Mouse (Mus musculus) urinary bladder, adult 2 months (tissue): ENCODE measurements around the gene Mmd2. TPM values are rescaled to one million over a fixed set of nuclear protein-coding genes. Genes with fewer than 3 reads are reported as not detected.

ENCODE experiments used
- DNase-seq: peaks from one replicate; pipeline ENCODE4 v3.0.0; 2022; ENCODE audit warnings: low spot score
- polyA plus RNA-seq: library from polyadenylated mRNA; depleted of rRNA; stranded (reverse); fragments of >200 nt; gene quantifications from 2 replicates; pipeline ENCODE4 v1.2.3, GENCODE M21; 2012

Mmd2 gene
- polyA plus RNA-seq, 1 experiment = 0.18 TPM

GRCm38 (mm10) chr5:142608989-142609325, 357 bp upstream of the Mmd2 start:
- DNase-seq = no peak

- DNase-seq = no peak
These were observed 3.3 kb downstream of the Mmd2 start for GRCm38 (mm10) chr5:142605288-142605687.

DNA sequence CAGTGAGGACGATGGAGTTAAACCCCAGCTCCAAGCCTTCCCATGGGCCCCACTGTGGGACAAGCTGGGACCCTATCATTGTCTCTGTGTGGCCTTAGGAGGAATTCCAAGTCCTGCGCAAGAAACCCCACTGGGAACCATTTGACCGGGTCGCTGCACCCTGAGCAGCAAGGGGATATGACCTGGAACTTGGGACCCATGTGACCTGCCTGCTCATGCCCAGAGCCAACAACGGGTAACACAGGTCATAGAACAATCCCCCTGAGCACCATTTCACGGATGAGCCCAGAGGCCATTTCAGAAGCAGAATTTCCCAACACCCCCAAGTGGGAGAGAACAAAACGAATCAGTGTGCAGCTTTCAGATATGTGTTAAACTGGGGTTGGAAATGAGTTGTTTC, 4.2 kb downstream of the Mmd2 start:
- DNase-seq = no peak

- DNase-seq = no peak
These were observed 10.8 kb downstream of the Mmd2 start for GRCm38 (mm10) chr5:142597648-142598390.

- no peak for DNase-seq
These were observed 11.9 kb downstream of the Mmd2 start for GRCm38 (mm10) chr5:142596723-142597122.

DNA sequence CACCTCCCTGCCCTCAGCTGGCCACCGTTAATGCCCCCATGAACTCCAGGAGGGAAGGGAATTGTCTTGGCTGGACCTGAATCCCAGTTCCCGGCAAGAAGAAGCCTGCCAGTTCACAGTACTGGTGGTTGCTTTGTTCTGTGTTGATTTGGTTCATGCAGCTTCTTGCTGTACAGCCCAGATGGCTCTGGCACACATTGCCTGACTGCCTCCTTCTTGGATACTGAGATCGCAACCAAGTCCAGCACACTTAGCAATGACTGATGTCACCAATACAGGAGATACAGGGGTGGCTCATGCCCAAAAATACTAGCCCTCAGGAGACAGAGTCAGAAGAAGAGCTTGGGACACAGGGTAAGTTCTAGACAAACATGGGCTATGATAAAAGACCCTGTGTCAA, 12.9 kb downstream of the Mmd2 start:
- no peak for DNase-seq

DNA sequence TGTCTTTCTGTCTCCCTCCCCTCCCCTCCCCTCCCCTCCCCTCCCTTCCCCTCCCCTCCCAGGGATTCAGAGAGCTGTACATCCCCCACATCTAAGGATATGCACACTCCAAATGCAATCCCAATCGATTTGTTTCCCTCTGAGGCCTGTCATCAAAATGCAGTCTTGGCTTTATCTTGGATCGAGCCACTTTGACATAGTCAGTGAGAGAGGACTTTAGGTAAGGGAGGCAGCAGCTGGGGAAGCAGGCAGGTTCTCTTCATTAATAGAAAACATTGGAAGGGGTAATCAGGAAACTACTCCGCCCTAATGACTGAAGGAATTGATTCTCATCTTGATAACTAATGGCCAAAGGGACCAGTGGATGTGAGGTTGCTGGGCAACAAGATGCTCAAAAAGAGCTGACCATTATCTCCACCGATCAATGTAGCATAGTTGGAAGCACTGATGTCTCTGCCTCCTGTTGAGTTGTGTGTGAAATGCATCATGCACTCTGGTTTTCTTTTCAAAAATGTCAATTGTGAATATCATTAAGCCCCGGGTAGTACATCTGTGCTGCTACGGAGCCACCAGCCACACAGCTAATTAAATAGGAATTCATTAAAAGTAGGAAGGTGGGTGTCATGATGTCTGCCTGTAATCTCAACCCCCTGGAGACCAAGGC, 17.5 kb downstream of the Mmd2 start:
- no peak for DNase-seq

GRCm38 (mm10) chr5:142583616-142584126, 24.9 kb downstream of the Mmd2 start:
- no peak for DNase-seq

- no peak for DNase-seq
These were observed 27.1 kb downstream of the Mmd2 start for GRCm38 (mm10) chr5:142581517-142581916.

DNA sequence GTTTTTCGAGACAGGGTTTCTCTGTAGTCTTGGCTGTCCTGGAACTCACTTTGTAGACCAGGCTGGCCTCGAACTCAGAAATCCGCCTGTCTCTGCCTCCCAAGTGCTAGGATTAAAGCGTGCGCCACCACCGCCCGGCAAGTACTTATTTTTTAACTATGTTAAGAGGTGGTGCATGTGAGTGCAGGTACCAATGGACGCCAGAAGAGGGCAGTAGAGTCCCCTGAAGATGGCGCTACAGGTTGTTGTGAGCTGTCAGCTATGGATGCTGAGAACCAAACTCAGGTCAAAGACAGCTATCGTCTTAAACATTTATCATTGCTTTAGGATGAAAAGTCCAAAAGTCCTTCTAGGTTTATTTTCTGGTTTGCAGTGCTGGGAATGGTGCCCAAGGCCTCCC, 30.4 kb downstream of the Mmd2 start:
- no peak for DNase-seq

DNA sequence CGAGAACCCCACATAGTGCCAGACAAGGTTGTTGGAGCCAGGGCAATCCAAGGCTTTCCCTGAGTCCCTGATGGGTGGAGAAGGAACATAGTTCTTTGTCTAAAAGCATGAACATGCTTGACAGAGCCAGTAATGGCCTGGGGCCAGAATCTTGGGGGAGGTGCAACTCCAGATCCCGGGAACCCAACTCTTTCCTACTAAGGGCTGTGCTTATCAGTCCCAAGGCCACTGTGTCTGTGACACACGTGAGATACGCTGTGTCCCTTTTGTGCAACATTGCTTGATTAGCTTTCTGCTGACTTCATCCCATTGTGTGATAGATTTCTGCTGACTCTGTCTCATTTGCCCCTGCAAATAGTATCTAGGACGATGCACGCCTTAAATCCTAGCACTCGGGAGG, 31.8 kb downstream of the Mmd2 start:
- DNase-seq = no peak

- DNase-seq = no peak
These were observed 34.1 kb downstream of the Mmd2 start for GRCm38 (mm10) chr5:142574323-142575057.

- DNase-seq = no peak
These were observed 44.0 kb downstream of the Mmd2 start for GRCm38 (mm10) chr5:142564606-142565005.

GRCm38 (mm10) chr5:142560261-142560660, 48.3 kb downstream of the Mmd2 start:
- DNase-seq = no peak

DNA sequence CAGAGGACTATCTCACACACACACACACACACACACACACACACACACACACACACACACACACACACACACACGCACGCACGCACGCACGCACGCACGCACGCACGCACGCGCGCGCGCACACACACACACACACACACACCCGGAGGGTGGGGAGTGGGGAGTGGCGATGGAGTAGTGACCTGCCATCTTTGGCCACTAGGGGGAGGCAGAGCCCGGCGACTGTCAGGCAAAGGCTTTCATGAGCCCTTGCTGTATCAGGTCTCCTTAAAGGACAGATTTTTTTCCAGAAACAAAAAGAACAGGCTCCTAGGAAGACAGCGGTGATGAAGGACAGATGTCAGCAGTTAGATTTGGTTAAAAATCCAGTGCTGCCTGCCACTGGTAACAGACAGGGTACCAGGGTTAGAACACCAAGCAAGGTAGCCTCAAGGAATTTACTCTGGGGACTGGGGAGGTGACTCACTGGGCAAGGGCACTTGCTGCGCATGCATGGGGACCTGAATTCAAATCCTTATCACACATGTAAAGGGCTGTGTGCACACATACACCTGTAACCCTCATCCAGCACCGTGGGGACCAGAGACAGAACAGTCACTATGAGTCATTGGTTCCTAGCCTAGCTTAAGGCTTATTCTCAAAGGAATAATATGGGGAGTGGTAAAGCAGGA, 51.1 kb downstream of the Mmd2 start:
- DNase-seq = peak; percentile 32

DNA sequence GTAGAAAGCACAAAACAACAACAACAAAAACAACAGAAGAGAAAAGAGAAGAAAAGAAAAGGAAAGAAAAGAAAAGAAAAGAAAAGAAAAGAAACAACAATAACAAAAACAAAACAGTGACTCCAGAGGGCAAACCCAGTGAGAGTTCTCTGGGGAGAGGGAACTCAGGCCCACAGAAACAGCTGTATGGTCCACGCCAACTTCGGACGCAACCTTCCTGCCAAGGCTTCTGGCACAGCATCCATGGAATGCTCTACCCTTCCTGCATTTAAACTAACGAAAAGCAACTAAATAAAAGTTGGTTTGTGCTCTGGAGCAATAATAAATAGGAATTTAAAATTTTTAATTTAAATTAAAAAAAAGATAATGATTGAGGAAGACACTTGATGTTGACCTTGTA, 51.9 kb downstream of the Mmd2 start:
- DNase-seq = no peak

DNA sequence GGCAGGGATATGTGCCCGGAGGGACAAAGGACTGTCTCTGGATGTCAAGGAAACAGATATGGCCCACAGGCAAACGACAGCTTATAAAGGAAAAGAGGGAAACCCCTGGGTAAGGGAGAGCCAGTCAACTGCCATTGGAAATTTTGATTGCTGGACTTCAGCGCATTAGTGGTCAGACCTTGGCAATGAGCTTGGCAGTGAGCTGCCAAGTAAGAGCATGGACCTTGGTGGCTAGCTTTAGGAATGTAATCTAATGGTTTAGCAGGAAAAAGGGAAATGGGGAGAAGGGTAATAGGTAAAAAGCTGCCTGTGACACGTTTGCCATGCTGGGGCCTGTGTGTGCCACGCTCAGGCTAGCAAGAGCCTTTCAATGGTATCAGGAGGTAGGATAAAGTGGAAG, 52.7 kb downstream of the Mmd2 start:
- no peak for DNase-seq

- peak; percentile 76 for DNase-seq
These were observed 57.6 kb downstream of the Mmd2 start, which contains the start of gene Radil for GRCm38 (mm10) chr5:142550706-142551652. Gene Radil (minus strand): TSS chr5:142551098.

GRCm38 (mm10) chr5:142549961-142550705, 58.5 kb downstream of the Mmd2 start:
- DNase-seq = peak; percentile 28

- no peak for DNase-seq
These were observed 59.2 kb downstream of the Mmd2 start for GRCm38 (mm10) chr5:142549441-142549840.
